Mouse (Mus musculus) ES-Bruce4 (cell line): Measurements from ENCODE around the gene Armcx3. TPM values are rescaled to one million over a fixed set of nuclear protein-coding genes. Genes with fewer than 3 reads are reported as not detected.

Experiments used
- H3K27ac ChIP-seq: 2 replicates; pipeline ENCODE4 v1.5.1; 2012; ENCODE audit warnings: low read length, inconsistent platforms; ENCODE audit not compliant: insufficient read depth
- H3K27me3 ChIP-seq: 2 replicates; pipeline ENCODE4 v1.6.1; 2012; ENCODE audit warnings: mild to moderate bottlenecking, low read length, inconsistent platforms; ENCODE audit not compliant: control insufficient read depth, poor library complexity, insufficient read depth, severe bottlenecking
- H3K36me3 ChIP-seq: 2 replicates; pipeline ENCODE4 v1.6.1; 2012; ENCODE audit warnings: inconsistent platforms, mild to moderate bottlenecking, low read length, moderate library complexity; ENCODE audit not compliant: control insufficient read depth, poor library complexity, insufficient read depth, severe bottlenecking
- H3K4me1 ChIP-seq: one replicate; pipeline ENCODE4 v1.8.1; 2011; ENCODE audit warnings: low read length; ENCODE audit not compliant: control insufficient read depth, insufficient read depth
- H3K4me3 ChIP-seq: 2 replicates; pipeline ENCODE4 v1.5.1; 2011; ENCODE audit warnings: low read depth, mild to moderate bottlenecking, low read length
- H3K9ac ChIP-seq: 2 replicates; pipeline ENCODE4 v1.6.1; 2012; ENCODE audit warnings: low read depth, mild to moderate bottlenecking, inconsistent platforms; ENCODE audit not compliant: poor library complexity, severe bottlenecking
- H3K9me3 ChIP-seq: replicated peaks from 2 replicates; pipeline ENCODE4 v1.6.1; 2012; ENCODE audit warnings: mild to moderate bottlenecking, low read length, inconsistent platforms; ENCODE audit not compliant: control insufficient read depth, poor library complexity, insufficient read depth, severe bottlenecking
- CTCF ChIP-seq: IDR thresholded peaks from one replicate; pipeline ENCODE4 v1.8.1; 2011; ENCODE audit warnings: low read depth, low read length
- EP300 ChIP-seq: IDR thresholded peaks from 2 replicates; pipeline ENCODE4 v1.6.1; 2011; ENCODE audit warnings: low read depth, low read length; ENCODE audit not compliant: insufficient read depth
- POLR2A ChIP-seq: IDR thresholded peaks from one replicate; pipeline ENCODE4 v1.8.1; 2011; ENCODE audit warnings: low read length; ENCODE audit not compliant: insufficient read depth
- polyA plus RNA-seq: library from polyadenylated mRNA; stranded (reverse); fragments of >200 nt; gene quantifications from 2 replicates; pipeline ENCODE4 v1.2.4, GENCODE M21; 2011; ENCODE audit warnings: low read depth; ENCODE audit not compliant: missing spikeins, insufficient read depth, insufficient read length

Gene Armcx3
- polyA plus RNA-seq, 1 experiment: 19.1 TPM

- Histone ChIP-seq H3K27me3 (no peaks in the 10 kb centered on the region; the same call in 1 of the 2 replicates), H3K36me3 (peaks cover 6% of the 10 kb centered on the region; the same call in 1 of the 2 replicates), H3K4me1 (no peaks in the 10 kb centered on the region), H3K4me3 (peak within 1 kb of the TSS; percentile 82), H3K9me3 (no peaks in the 10 kb centered on the region), H3K9ac (peak within 1 kb of the TSS; percentile 73), H3K27ac (no peak within 1 kb of the TSS)
- TF ChIP-seq CTCF (no peak), EP300 (no peak), POLR2A (no peak)
Measured at GRCm38 (mm10) chrX:134808755-134809224, 52.4 kb downstream of the Armcx3 start, which contains the start of gene Armcx2. TSS of gene Armcx2 (minus strand) at chrX:134809221.

Other genes starting within 250 kb of the Armcx3 start
- gene Timm8a1, start 214.7 kb upstream of the Armcx3 start, polyA plus RNA-seq: 45.3 and 54.9 TPM in 2 replicates
- gene Btk, start 173.0 kb upstream of the Armcx3 start, polyA plus RNA-seq: not detected in 2 replicates
- 1,186 and 1,244 TPM in 2 replicates for gene Rpl36a, start 170.9 kb upstream of the Armcx3 start, polyA plus RNA-seq
- gene Gla, start 155.5 kb upstream of the Armcx3 start, polyA plus RNA-seq: 8.1 and 8.8 TPM in 2 replicates
- gene Hnrnph2, start 155.4 kb upstream of the Armcx3 start, polyA plus RNA-seq: 114 and 125 TPM in 2 replicates
- 9.8 and 11.1 TPM in 2 replicates for gene Armcx4, start 70.1 kb upstream of the Armcx3 start, polyA plus RNA-seq
- 29.5 and 37.7 TPM in 2 replicates for gene Armcx1, start 38.6 kb upstream of the Armcx3 start, polyA plus RNA-seq
- 2.8 and 4.4 TPM in 2 replicates for gene Armcx6, start 5.2 kb upstream of the Armcx3 start, polyA plus RNA-seq
- gene Armcx2, start 52.6 kb downstream of the Armcx3 start, polyA plus RNA-seq: 32.3 and 34.0 TPM in 2 replicates
- gene Nxf2, start 208.2 kb downstream of the Armcx3 start, polyA plus RNA-seq: 0.29 and 0.45 TPM in 2 replicates